Mouse (Mus musculus) neural tube, embryonic 12.5 days (tissue): ENCODE measurements around the gene Anks4b. TPM values are rescaled to one million over a fixed set of nuclear protein-coding genes. Genes with fewer than 3 reads are reported as not detected.

ENCODE experiments used
- ATAC-seq: fragments of 200-750 bp; cut with Nextera tagmentation; 2 replicates; pipeline ENCODE4 v1.8.0; 2017; ENCODE audit warnings: low read depth, mild to moderate bottlenecking, moderate TSS enrichment, moderate library complexity; ENCODE audit not compliant: low FRiP score
- H3K27ac ChIP-seq: fragments of 300-500 bp; sonication (generic); 2 replicates; pipeline ENCODE4 v1.5.1; 2016
- H3K27me3 ChIP-seq: fragments of 300-500 bp; sonication (generic); replicated peaks from 2 replicates; pipeline ENCODE4 v1.6.1; 2016; ENCODE audit warnings: mild to moderate bottlenecking
- H3K36me3 ChIP-seq: fragments of 300-500 bp; sonication (generic); 2 replicates; pipeline ENCODE4 v1.6.1; 2016; ENCODE audit warnings: mild to moderate bottlenecking
- H3K4me1 ChIP-seq: fragments of 300-500 bp; sonication (generic); 2 replicates; pipeline ENCODE4 v1.6.1; 2016
- H3K4me2 ChIP-seq: fragments of 300-500 bp; sonication (generic); replicated peaks from 2 replicates; pipeline ENCODE4 v1.6.1; 2016; ENCODE audit warnings: mild to moderate bottlenecking
- H3K4me3 ChIP-seq: fragments of 300-500 bp; sonication (generic); 2 replicates; pipeline ENCODE4 v1.5.1; 2016
- H3K9ac ChIP-seq: fragments of 300-500 bp; sonication (generic); 2 replicates; pipeline ENCODE4 v1.6.1; 2016; ENCODE audit warnings: mild to moderate bottlenecking
- H3K9me3 ChIP-seq: fragments of 300-500 bp; sonication (generic); 2 replicates; pipeline ENCODE4 v1.6.1; 2016; ENCODE audit warnings: mild to moderate bottlenecking
- WGBS: fragments of 180-500 bp; shearing (Covaris S2); methylation state at CpG from one replicate; pipeline ENCODE4 v1.1.7; 2016; 5-methylcytosine and 5-hydroxymethylcytosine counted together
- polyA plus RNA-seq: library from polyadenylated mRNA; unstranded; fragments of >200 nt; fragmentation: Nextera tagmentation; extraction: Ambion mirVana; gene quantifications from 2 replicates; pipeline ENCODE4 v1.2.1, GENCODE M21; 2016

The Anks4b gene
- polyA plus RNA-seq, 1 experiment from 2014 or later = 0.06 TPM

DNA sequence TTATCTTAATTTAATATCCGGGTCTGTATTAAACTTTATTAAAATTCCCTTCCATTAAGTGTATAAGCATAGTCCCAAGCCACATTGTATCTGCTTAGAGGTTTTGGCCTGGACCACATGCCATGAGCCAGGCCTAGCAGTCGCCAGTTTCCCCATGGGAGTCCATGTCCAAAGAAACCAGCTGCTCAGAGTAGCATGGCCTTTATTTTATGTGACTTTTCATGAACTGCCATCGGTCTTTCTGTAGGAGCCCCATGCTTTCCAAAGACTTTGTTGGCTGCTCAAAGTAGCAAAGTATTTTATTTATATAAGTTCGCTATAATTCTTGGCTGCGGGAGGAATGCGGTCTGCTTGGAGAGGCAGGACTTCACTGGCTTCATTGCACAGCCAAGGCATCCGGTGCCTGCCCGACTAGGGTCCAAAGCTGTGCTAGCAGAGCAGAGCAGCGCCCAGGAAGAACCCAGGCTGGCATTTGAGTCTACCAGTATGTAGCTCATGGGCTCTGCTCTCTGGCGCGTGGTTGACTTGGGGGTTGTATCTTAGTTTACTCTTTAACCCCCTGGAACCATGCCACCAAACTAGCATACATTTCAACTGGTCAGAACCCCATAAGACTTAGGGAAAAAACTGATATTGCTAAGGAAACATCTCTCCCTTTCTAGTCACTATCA is 9.9 kb upstream of the Anks4b start:
- Histone ChIP-seq H3K9me3 (no peaks in the 10 kb centered on the region), H3K4me3 (no peak overlapping the region), H3K4me1 (no peaks in the 10 kb centered on the region), H3K27me3 (no peaks in the 10 kb centered on the region), H3K4me2 (no peak overlapping the region), H3K27ac (no peak overlapping the region), H3K36me3 (no peaks in the 10 kb centered on the region), H3K9ac (no peak overlapping the region)
- WGBS = 91% methylated on average over 11 of the region's 11 CpGs
- ATAC-seq = no peak

DNA sequence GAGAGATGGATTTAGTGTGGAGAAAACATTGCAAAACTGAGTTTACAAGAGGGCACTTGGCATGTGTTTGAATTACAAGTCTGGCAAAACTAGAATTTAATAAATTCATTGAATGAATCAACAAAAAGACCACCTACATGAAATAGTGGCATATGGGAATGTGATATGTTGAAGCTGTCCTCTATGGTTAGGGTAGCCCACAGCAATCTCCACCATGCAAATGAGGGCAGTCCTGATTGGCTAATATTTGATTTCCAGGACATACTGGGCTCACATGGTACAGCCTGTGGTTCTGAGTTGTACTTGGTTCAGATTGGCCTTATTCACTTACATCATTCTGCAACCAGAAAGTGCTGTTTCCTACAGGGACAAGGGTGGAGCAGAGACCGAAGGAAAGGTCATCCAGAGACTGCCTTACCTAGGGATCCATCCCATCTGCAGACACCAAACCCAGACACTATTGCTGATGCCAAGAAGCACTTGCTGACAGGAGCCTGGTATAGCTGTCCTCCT is 1.4 kb upstream of the Anks4b start:
- H3K4me1 ChIP-seq = no peaks in the 10 kb centered on the region
- H3K4me3 ChIP-seq = no peak overlapping the region
- H3K27me3 ChIP-seq = no peaks in the 10 kb centered on the region
- no peaks in the 10 kb centered on the region for H3K9me3 ChIP-seq
- 85% methylated on average over 1 of the region's 1 CpGs for whole genome bisulfite sequencing
- H3K9ac ChIP-seq = no peak overlapping the region
- no peak for ATAC-seq
- no peak overlapping the region for H3K27ac ChIP-seq
- H3K36me3 ChIP-seq = no peaks in the 10 kb centered on the region
- no peak overlapping the region for H3K4me2 ChIP-seq

DNA sequence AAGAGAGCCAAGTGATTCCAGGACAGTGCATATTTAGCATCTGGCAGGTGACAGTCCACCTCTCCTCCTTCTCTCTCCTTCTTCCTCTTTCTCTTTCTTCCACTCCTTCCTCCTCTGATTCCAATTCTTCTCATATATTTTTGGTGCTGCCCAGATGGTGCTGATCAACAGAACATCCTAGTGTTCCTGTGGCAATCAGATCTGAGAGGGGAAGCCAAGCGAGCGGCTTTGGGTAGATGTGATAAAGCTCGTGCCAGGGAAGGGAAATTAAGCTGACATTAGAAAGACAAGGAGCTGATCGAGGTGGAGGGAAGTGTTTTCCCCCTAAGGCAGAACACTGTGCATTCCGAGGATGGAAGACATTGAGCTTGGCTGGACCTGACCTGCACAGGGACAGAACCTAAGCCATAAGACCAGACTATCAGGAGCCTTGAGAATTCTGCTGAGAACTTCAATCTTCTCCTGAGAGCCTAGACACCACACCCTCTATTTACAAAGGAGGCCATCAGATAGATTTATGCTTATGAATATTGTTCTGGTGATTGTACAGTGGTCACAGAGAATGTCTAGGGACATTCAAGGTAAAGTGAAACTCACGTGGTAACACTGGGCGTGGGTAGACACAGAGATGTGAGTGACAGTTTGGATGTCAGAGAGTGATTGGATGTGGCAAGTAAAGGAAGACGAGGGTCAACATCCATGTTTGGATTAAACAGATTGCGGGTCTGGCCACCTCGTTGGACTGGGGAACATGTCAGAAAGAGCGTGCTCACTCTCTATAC is 1.3 kb downstream of the Anks4b start:
- H3K9ac ChIP-seq = no peak overlapping the region
- H3K27me3 ChIP-seq = no peaks in the 10 kb centered on the region
- no peak overlapping the region for H3K27ac ChIP-seq
- H3K9me3 ChIP-seq = no peaks in the 10 kb centered on the region
- H3K4me2 ChIP-seq = no peak overlapping the region
- H3K4me3 ChIP-seq = no peak overlapping the region
- no peak for ATAC-seq
- H3K36me3 ChIP-seq = no peaks in the 10 kb centered on the region
- WGBS = 87% methylated on average over 11 of the region's 11 CpGs
- 0 out of 2 replicates have a peak, but pooled peaks cover 2% of the 10 kb centered on the region for H3K4me1 ChIP-seq

GRCm38 (mm10) chr7:120177611-120178010 is 4.0 kb downstream of the Anks4b start:
- Histone ChIP-seq H3K4me1 (0 out of 2 replicates have a peak, but pooled peaks cover 2% of the 10 kb centered on the region), H3K4me3 (no peak overlapping the region), H3K9ac (no peak overlapping the region), H3K27ac (no peak overlapping the region), H3K9me3 (no peaks in the 10 kb centered on the region), H3K36me3 (no peaks in the 10 kb centered on the region), H3K4me2 (no peak overlapping the region), H3K27me3 (no peaks in the 10 kb centered on the region)
- 89% methylated on average over 3 of the region's 3 CpGs for WGBS
- ATAC-seq = no peak

DNA sequence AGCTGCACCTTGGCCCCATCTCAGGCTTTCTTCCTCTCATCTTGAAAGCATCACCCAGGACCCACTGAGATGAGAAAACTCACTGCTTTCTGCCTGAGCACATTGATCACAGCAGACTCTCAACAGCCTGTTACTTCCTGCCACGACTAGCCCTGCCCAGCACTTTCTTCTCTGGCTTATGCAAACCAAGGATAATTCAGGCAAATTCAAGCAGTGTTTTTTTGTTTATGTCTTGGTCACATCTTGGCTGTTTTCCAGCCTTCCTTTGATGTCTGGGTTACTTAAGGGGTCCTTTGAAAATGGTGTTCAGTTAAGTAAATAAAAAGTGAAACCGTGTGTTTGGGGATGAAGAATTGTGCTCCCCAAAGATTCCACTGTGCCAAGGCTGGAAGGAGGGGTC is 5.3 kb downstream of the Anks4b start:
- Histone ChIP-seq H3K9ac (no peak overlapping the region), H3K4me1 (0 out of 2 replicates have a peak, but pooled peaks cover 2% of the 10 kb centered on the region), H3K27me3 (no peaks in the 10 kb centered on the region), H3K4me3 (no peak overlapping the region), H3K4me2 (no peak overlapping the region), H3K9me3 (no peaks in the 10 kb centered on the region), H3K27ac (no peak overlapping the region), H3K36me3 (no peaks in the 10 kb centered on the region)
- no peak for ATAC-seq
- WGBS = 29% methylated on average over 2 of the region's 2 CpGs

DNA sequence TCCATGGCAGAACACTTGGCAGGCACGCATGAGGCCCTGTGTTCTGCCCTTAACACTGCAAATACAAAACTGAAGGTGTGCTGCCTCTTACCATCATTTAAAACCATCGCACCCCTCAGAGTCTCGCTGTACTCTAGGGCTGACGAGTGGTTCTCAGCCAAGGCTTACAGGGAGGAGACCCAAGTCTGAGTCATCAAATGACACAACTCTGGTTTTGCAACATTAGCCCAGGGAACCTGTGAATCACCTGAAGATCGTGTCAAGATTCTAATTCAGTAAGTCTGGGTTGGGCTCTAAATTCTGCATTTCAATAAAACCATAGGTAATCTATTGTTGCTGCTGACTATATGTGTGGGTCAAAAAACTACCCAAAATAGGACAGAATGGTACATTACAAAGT is 6.9 kb downstream of the Anks4b start:
- no peaks in the 10 kb centered on the region for H3K27me3 ChIP-seq
- H3K4me3 ChIP-seq = no peak overlapping the region
- H3K9ac ChIP-seq = no peak overlapping the region
- H3K4me1 ChIP-seq = 0 out of 2 replicates have a peak, but pooled peaks cover 2% of the 10 kb centered on the region
- no peak overlapping the region for H3K4me2 ChIP-seq
- WGBS = 87% methylated on average over 5 of the region's 5 CpGs
- ATAC-seq = no peak
- no peak overlapping the region for H3K27ac ChIP-seq
- H3K9me3 ChIP-seq = no peaks in the 10 kb centered on the region
- H3K36me3 ChIP-seq = no peaks in the 10 kb centered on the region

GRCm38 (mm10) chr7:120181401-120182230 is 8.0 kb downstream of the Anks4b start:
- no peak overlapping the region for H3K4me2 ChIP-seq
- no peaks in the 10 kb centered on the region for H3K27me3 ChIP-seq
- 0 out of 2 replicates have a peak, but pooled peaks cover 2% of the 10 kb centered on the region for H3K4me1 ChIP-seq
- no peak overlapping the region for H3K4me3 ChIP-seq
- no peak for ATAC-seq
- no peak overlapping the region for H3K9ac ChIP-seq
- 94% methylated on average over 4 of the region's 4 CpGs for WGBS
- no peak overlapping the region for H3K27ac ChIP-seq
- H3K9me3 ChIP-seq = no peaks in the 10 kb centered on the region
- no peaks in the 10 kb centered on the region for H3K36me3 ChIP-seq

DNA sequence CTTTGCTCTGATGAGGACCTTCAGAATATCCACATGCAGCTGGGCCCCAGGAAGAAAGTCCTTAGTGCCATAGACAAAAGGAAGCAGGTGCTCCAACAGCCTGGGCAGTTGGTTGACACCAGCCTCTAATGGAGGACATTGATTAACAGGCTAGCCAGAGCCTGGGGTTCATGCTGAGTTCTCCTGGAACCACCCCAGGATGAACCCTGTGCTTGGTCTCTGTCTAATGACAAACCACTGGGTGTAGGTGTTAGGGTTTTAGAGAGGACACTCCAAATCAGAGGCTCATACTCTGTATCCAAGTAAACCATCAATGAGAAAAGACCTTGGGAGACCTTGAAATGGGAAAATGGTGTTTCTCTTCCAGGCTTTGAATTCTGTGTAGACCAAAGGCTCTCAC is 9.2 kb downstream of the Anks4b start:
- H3K9me3 ChIP-seq = no peaks in the 10 kb centered on the region
- no peak overlapping the region for H3K4me2 ChIP-seq
- no peak overlapping the region for H3K4me3 ChIP-seq
- no peaks in the 10 kb centered on the region for H3K36me3 ChIP-seq
- H3K9ac ChIP-seq = no peak overlapping the region
- H3K27ac ChIP-seq = no peak overlapping the region
- H3K27me3 ChIP-seq = no peaks in the 10 kb centered on the region
- 0 out of 2 replicates have a peak, but pooled peaks cover 2% of the 10 kb centered on the region for H3K4me1 ChIP-seq
- no peak for ATAC-seq

DNA sequence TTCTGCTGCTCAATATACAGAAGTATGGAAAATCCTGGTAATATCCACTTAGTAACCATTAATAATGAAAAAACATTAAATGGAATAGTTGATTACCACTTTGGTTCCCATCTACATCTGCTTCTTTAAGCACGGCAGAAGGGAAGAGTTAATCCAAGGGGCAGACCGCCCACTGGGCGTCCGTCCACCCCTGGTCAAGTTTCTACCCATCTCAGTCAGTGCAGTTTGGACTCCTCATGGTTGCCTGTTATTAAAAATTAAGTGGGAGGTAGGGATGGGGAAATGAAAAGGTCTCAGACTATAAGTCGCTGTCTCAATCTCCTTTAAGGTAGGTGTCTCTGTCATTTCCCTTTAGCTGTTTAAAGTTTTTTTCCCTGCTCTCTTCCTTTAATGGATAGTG is 15.3 kb downstream of the Anks4b start:
- no peaks in the 10 kb centered on the region for H3K27me3 ChIP-seq
- H3K4me2 ChIP-seq = no peak overlapping the region
- no peak overlapping the region for H3K27ac ChIP-seq
- no peaks in the 10 kb centered on the region for H3K4me1 ChIP-seq
- WGBS = 89% methylated on average over 5 of the region's 5 CpGs
- no peak overlapping the region for H3K4me3 ChIP-seq
- no peak for ATAC-seq
- no peak overlapping the region for H3K9ac ChIP-seq
- H3K36me3 ChIP-seq = no peaks in the 10 kb centered on the region
- H3K9me3 ChIP-seq = no peaks in the 10 kb centered on the region

DNA sequence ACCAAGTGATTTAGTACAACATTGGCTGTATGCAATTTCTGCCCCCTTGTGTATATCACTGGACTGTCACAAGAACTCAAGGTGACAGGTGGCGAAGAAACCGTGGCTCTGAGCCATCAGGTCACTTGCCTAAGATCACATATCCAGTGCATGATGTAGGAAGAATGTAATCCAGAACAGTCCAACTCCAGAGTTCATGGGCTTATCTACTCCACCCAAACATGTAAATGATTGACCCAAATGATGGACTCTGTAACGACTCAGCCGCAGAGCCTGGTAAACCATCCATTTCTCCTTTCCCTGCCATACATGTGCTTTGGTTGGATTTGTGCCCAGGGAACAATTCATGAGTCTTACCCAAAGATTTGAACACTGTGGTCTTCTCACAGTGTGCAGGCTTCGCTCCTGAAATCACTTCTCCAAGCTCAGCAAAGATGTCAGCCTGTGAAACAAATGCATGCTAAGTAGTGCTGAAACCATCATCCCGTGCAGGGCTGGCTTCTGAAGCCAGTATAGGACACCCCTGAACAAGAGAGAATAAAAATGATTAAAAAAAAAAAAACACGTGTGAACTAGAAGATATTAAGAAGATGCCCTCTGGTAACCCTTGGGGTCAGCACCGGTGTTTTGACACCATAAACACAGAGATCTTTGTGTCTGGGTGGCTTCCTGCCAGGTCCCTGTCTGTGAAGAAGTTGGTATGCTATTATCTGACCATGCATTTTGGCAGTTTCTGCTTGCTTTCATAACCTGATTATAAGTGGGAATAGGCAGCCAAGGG is 15.9 kb downstream of the Anks4b start:
- Histone ChIP-seq H3K4me3 (no peak overlapping the region), H3K4me1 (no peaks in the 10 kb centered on the region), H3K9ac (no peak overlapping the region), H3K9me3 (no peaks in the 10 kb centered on the region), H3K36me3 (no peaks in the 10 kb centered on the region), H3K27ac (no peak overlapping the region), H3K4me2 (no peak overlapping the region), H3K27me3 (no peaks in the 10 kb centered on the region)
- ATAC-seq = no peak
- 77% methylated on average over 8 of the region's 8 CpGs for WGBS

DNA sequence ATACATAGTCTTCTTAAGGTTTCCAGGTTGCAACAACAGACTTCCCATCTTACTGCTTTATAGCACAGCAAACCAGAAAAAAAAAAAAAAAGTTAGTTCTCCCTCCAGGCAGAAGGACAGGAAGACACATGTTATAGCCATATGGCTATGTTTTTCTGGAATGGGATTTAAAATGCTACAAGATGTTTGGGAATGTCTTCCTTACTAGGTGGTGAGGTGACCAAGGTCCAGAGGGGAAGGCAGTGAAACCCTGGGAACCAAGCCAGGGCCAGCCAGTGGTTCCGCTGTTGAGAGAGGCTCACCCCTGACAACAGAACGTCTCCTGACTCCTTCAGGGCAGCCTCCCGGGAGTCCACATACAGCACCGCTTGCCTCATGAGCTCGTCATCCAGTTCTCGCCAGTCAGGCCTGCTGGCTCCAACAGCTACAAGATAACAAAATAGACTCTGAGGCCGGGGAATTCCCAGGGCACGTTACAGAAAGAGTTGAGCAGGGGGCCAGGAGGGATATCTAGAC is 16.6 kb downstream of the Anks4b start:
- H3K36me3 ChIP-seq = no peaks in the 10 kb centered on the region
- no peak overlapping the region for H3K4me2 ChIP-seq
- H3K4me1 ChIP-seq = no peaks in the 10 kb centered on the region
- H3K4me3 ChIP-seq = no peak overlapping the region
- H3K27ac ChIP-seq = no peak overlapping the region
- no peaks in the 10 kb centered on the region for H3K27me3 ChIP-seq
- no peak for ATAC-seq
- 72% methylated on average over 8 of the region's 8 CpGs for WGBS
- H3K9me3 ChIP-seq = no peaks in the 10 kb centered on the region
- no peak overlapping the region for H3K9ac ChIP-seq
